Mouse (Mus musculus) fibroblast of lung, adult 2 months (primary cell): ENCODE measurements around the gene Mybbp1a.
A peak's percentile ranks its signal among the peaks of the same experiment; 100 is the strongest.

Experiments
- DNase-seq: peaks from one replicate; pipeline ENCODE4 v3.0.0-alpha.2; 2011; ENCODE audit warnings: low read depth

Gene Mybbp1a

GRCm38 (mm10) chr11:72478228-72478627, 37.1 kb downstream of the Mybbp1a start:
- DNase-seq: peak; percentile 93

DNA sequence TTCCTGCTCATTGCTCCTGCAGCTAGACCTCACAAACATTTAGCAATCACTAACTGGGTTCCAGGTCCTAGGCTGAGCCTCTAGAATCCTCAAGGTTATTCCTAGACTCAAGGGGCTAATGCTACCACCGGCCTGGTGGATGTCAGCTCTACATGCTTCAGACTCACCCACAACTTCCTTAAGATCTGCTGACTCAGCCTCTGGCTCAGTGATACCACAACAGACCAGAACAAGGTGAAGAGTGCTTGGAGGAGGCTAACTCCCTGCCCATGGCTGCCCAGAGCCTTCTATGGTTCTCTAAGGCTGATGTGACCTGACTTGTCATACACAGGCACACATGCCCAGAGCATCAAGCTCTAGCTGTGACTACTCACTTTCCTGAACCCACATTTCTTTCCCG, 38.3 kb downstream of the Mybbp1a start:
- no peak for DNase-seq

GRCm38 (mm10) chr11:72481313-72481712, 40.2 kb downstream of the Mybbp1a start:
- DNase-seq: no peak

DNA sequence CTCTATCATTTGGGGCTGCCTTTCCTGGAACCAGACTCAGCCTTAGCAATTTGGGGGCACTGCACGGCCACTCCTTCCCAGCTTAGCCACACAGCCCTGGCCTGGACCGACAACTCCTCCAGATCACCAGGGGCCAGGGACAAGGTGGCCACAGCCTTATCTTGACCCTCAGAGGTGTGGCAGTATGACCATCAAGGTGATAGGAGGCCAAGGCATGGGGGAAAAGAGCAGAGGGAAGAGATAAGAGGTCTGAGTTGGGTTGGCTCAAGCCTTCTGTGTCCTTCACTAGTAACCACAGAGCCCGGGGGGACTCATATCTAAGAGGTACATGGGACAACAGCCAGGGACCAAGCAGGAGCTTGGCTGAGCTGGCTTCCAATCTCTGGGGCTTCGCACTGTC, 40.8 kb downstream of the Mybbp1a start:
- no peak for DNase-seq

DNA sequence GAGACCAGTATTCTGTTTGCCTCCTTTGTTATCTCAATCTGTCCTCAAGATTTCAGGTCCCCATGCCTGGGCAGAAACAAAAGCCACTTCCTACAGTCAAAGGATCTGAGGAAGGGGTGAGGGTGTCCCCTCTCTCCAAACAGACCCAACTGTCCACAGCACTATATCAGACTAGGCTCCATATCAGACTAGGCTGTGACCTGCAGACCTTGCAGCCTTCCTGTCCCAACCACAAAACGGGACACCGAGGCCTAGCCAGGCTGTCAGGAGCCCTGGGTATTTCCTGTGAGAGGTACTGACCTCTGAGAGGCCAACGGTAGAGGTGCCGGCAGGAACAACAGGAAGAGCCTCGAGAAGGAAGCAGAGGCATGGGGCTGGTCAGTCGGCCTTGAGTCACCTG, 43.4 kb downstream of the Mybbp1a start:
- DNase-seq: no peak

- DNase-seq: no peak
Observed at GRCm38 (mm10) chr11:72485157-72485556, 44.0 kb downstream of the Mybbp1a start.

- DNase-seq: no peak
Observed at GRCm38 (mm10) chr11:72485960-72486359, 44.8 kb downstream of the Mybbp1a start.

DNA sequence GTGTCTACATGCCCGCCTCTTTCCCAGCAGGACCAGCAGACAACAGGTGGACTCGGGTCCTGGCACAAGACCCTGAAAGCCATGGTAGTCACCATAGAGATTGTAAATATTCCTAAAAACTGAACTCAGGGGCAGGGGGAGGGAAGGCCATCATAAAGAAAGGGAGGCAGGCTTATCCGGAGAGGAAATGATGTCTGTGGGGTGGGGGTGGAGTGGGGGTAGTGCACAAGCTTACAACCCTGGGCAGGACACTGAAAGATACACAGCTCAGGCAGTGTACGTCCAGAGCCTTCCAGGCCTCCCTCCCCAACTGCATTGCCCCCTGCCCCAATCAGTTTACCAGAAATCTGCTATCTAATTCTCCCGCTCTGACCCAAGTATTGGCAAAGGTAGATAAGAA, 46.0 kb downstream of the Mybbp1a start:
- DNase-seq: no peak

GRCm38 (mm10) chr11:72487739-72488138, 46.6 kb downstream of the Mybbp1a start:
- no peak for DNase-seq

GRCm38 (mm10) chr11:72488753-72489271, 47.7 kb downstream of the Mybbp1a start:
- DNase-seq: no peak

GRCm38 (mm10) chr11:72489397-72489796, 48.2 kb downstream of the Mybbp1a start:
- DNase-seq: no peak

DNA sequence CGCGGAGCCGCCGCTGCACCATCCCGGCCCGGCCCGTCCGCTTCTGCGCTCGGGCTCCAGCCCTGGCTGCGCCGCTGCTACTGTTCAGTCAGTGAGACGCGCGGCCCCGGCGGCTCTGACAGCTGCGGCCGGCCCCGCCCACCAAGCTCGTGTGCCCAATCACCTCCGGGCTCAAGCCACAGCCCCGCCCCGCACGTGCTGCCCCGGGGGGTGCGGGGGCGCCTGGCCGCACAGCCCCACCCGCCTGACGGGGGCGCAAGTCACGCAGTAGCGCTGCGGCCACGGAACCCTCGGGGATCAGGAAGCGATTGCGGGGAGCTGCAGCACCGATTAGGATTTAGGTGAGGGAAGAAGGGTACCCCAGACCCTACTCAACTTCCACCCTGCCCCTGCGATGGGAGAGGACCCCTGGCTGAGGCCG, 48.7 kb downstream of the Mybbp1a start, which contains the start of gene Spns2:
Spns2 (minus strand) TSS at position 24 of the 421 bp plus-strand sequence.
- DNase-seq: no peak

GRCm38 (mm10) chr11:72491130-72491960, 50.2 kb downstream of the Mybbp1a start:
- no peak for DNase-seq

GRCm38 (mm10) chr11:72494046-72494988, 53.2 kb downstream of the Mybbp1a start:
- no peak for DNase-seq

- no peak for DNase-seq
Observed at GRCm38 (mm10) chr11:72496066-72496465, 54.9 kb downstream of the Mybbp1a start.

DNA sequence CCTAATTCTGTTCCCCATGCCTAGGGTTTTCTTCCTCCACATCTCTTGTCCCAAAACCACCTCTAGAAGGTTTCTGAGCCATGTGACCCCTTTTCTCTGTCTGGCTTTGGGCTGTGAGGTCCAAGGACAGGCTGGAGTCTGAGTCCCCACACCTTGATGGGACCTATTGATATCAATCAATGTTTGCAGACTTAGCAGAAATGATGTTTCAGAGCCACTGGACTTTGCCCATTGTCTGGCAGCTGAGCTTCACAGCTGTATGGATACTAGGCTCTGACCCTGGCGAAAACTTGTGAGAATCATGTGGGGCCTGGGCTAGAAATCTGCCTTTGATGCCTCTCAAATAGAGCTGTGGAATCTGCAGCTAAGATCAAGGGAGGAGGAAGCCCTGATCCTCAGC, 55.6 kb downstream of the Mybbp1a start:
- DNase-seq: no peak

- DNase-seq: no peak
Observed at GRCm38 (mm10) chr11:72497367-72497766, 56.2 kb downstream of the Mybbp1a start.

DNA sequence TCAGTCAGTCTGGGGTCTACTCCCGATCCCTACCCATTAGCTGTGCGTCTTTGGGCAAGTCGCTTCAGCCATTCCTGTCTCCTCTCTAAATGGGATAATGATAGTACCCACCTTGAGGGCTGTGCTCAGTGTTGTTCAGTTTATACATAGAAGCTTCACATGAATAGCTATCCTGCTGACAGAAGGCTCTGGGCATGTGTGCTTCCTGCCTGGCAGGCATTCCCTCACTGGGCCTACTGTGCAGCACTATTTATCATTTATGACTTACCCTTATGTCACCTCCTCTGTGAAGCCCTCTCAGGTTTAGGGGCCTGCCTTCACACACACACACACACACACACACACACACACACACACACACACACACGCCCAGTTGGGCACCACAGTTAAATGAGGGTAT, 59.0 kb downstream of the Mybbp1a start:
- DNase-seq: no peak
